ENCODE assay signal across 19 mouse cellular contexts in genomic region chr10:14060302-14060701, GRCm38 (mm10).
DNase-seq lines count a peak whose midpoint lies in the region; ATAC-seq lines count a peak whose summit lies in the region.
"Had no signal": no experiment of that assay in that cellular context is flagged by ENCODE, and none has a peak within 500 bp of the region (broad histone marks: within the 10 kb centered on the region; RNA-seq: fewer than 3 reads in every experiment).

No protein-coding gene starts in this region.

- H3K27me3 ChIP-seq in midbrain, embryonic 11.5 days (ENCODE audit: control insufficient read depth, insufficient read depth, low read length): no peaks in the 10 kb centered on the region
- H3K27me3 ChIP-seq in midbrain, embryonic 16.5 days (ENCODE audit: control insufficient read depth, insufficient read depth, low read depth, low read length): no peaks in the 10 kb centered on the region
- H3K27me3 ChIP-seq: forebrain, embryonic 13.5 days; hindbrain, embryonic 13.5 days had no signal

- no peak overlapping the region for H3K9ac ChIP-seq in midbrain, embryonic 11.5 days (ENCODE audit: low read length)
- no peak overlapping the region for H3K9ac ChIP-seq in midbrain, embryonic 16.5 days (ENCODE audit: low read depth, low read length)
- H3K9ac ChIP-seq: forebrain, embryonic 13.5 days; forebrain, postnatal 0 days; hindbrain, embryonic 13.5 days had no signal

- no peak for ATAC-seq in midbrain, embryonic 11.5 days (ENCODE audit: low FRiP score)
- no peak for ATAC-seq in midbrain, embryonic 16.5 days
- ATAC-seq: forebrain, embryonic 13.5 days; forebrain, postnatal 0 days had no signal

- DNase-seq in heart, adult 11 months: peak; percentile 48
- DNase-seq in heart, postnatal 14 days: no peak
- peak; percentile 76 for DNase-seq in midbrain, embryonic 11.5 days (ENCODE audit: low spot score, missing footprints)
- DNase-seq in brain, adult 2 months (ENCODE audit: low read depth, low spot score): peak; percentile 78
- peak; percentile 80 for DNase-seq in telencephalon, adult 2 months (ENCODE audit: low read depth, low spot score)
- no peak for DNase-seq in thymus, postnatal 25 days
- DNase-seq: adrenal gland, postnatal 10 days; cerebellum, adult 18-20 months; cerebellum, adult 9-11 months; cerebellum, postnatal 36 days; forebrain, postnatal 0 days; gastrocnemius, postnatal 36 days; heart, adult 18-20 months; heart, postnatal 10 days had no signal

- no peak overlapping the region for H3K4me2 ChIP-seq in midbrain, embryonic 11.5 days
- H3K4me2 ChIP-seq in midbrain, embryonic 16.5 days (ENCODE audit: low read length): no peak overlapping the region
- H3K4me2 ChIP-seq: forebrain, embryonic 13.5 days; hindbrain, embryonic 13.5 days had no signal

- no peak overlapping the region for H3K27ac ChIP-seq in midbrain, embryonic 11.5 days (ENCODE audit: low read depth, low read length)
- H3K27ac ChIP-seq in midbrain, embryonic 16.5 days (ENCODE audit: low read length): no peak overlapping the region
- H3K27ac ChIP-seq: embryonic facial prominence, embryonic 10.5 days; forebrain, embryonic 13.5 days; heart, embryonic 10.5 days; hindbrain, embryonic 13.5 days had no signal

- 82% methylated on average over 2 of the region's 2 CpGs for WGBS in midbrain, embryonic 11.5 days
- 84% methylated on average over 2 of the region's 2 CpGs for WGBS in midbrain, embryonic 16.5 days

- intact Hi-C loops in heart, postnatal 14 days (cut with DNase I): no loop called here

- H3K36me3 ChIP-seq in midbrain, embryonic 11.5 days (ENCODE audit: control insufficient read depth, insufficient read depth, low read length): no peaks in the 10 kb centered on the region
- no peaks in the 10 kb centered on the region for H3K36me3 ChIP-seq in midbrain, embryonic 16.5 days (ENCODE audit: control insufficient read depth, insufficient read depth, low read length)
- H3K36me3 ChIP-seq: embryonic facial prominence, embryonic 10.5 days; heart, embryonic 10.5 days; hindbrain, embryonic 13.5 days had no signal

- H3K9me3 ChIP-seq in midbrain, embryonic 11.5 days (ENCODE audit: control insufficient read depth, low read length): no peaks in the 10 kb centered on the region
- H3K9me3 ChIP-seq in midbrain, embryonic 16.5 days (replicated peaks; ENCODE audit: control insufficient read depth, low read length, poor library complexity, severe bottlenecking): no peaks in the 10 kb centered on the region
- H3K9me3 ChIP-seq: embryonic facial prominence, embryonic 10.5 days; forebrain, embryonic 13.5 days; heart, embryonic 10.5 days; hindbrain, embryonic 13.5 days had no signal

- H3K4me3 ChIP-seq in midbrain, embryonic 11.5 days (ENCODE audit: low read depth, low read length): no peak overlapping the region
- no peak overlapping the region for H3K4me3 ChIP-seq in midbrain, embryonic 16.5 days (ENCODE audit: low read depth, low read length)
- H3K4me3 ChIP-seq: embryonic facial prominence, embryonic 10.5 days; forebrain, embryonic 13.5 days; heart, embryonic 10.5 days; hindbrain, embryonic 13.5 days had no signal

- H3K4me1 ChIP-seq in midbrain, embryonic 11.5 days (ENCODE audit: control insufficient read depth, insufficient read depth, low read length): peaks cover 21% of the 10 kb centered on the region
- peaks cover 17% of the 10 kb centered on the region for H3K4me1 ChIP-seq in midbrain, embryonic 16.5 days (ENCODE audit: control insufficient read depth, insufficient read depth, low read length)

Comparison
In these comparisons a context has a peak if more than half of its experiments do, and no peak if none do; other contexts are left out.
1. DNase-seq: peak in heart, adult 11 months (single experiment), midbrain, embryonic 11.5 days (single experiment), brain, adult 2 months (single experiment) and telencephalon, adult 2 months (single experiment); none in heart, postnatal 14 days (0 of 2) and thymus, postnatal 25 days (single experiment).